ENCODE assay signal across 8 mouse cellular contexts in the genomic region with DNA sequence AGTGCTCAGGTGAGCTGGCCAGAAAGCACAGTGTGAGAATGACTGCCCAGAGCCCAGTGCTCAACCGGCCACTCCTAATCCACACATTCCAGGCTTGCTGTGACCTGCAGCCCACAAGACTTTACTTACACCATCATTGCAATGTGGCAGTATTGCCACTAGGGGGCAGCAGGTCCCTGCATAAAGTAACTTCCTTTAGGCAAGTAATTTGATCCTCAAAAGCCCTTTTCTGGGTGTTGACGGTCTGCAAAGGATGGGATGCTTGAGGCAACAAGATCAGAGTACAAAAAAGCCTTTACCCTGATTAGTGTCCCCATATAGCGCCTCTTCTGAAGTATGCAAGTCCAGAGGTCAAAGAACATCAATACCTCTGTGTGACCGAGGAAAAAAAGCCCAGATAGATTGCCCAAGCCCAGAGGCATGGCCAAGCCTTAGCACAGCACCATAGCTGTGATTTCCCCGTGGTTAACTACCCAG.
DNase-seq lines count a peak whose midpoint lies in the region; TF ChIP-seq lines count a peak whose summit lies in the region.

No protein-coding gene starts in this region.

- no peaks in the 10 kb centered on the region for H3K4me1 ChIP-seq in midbrain, embryonic 10.5 days

- peak; percentile 97 for TF ChIP-seq CTCF in left cerebral cortex, adult 2 months (IDR thresholded peaks at IDR 0.05)

- no peak overlapping the region for H3K4me3 ChIP-seq in left cerebral cortex, adult 2 months
- H3K4me3 ChIP-seq in midbrain, embryonic 10.5 days: no peak overlapping the region

- 0 out of 2 replicates have a peak, but pooled peaks cover 6% of the 10 kb centered on the region for H3K9me3 ChIP-seq in midbrain, embryonic 10.5 days (replicated peaks)

- no peaks in the 10 kb centered on the region for H3K27me3 ChIP-seq in midbrain, embryonic 10.5 days (ENCODE audit: low read depth, poor library complexity, severe bottlenecking)

- H3K27ac ChIP-seq in left cerebral cortex, adult 2 months: no peak overlapping the region
- no peak overlapping the region for H3K27ac ChIP-seq in midbrain, embryonic 10.5 days (replicated peaks)

- DNase-seq in WW6 (ENCODE audit: low read depth, low spot score): peak; percentile 65
- peak; percentile 89 to 90 for DNase-seq in cerebellum, postnatal 14 days
- DNase-seq in frontal cortex, postnatal 25 days (ENCODE audit: low spot score in 2 of 2): peak; percentile 67 to 79
- DNase-seq in hindlimb bud, embryonic 11.5 days (ENCODE audit: extremely low spot score, low read depth, low spot score): peak; percentile 92
- peak; percentile 71 to 81 for DNase-seq in left cerebral cortex, adult 2 months (ENCODE audit: extremely low spot score in 1 of 2, low spot score in 2 of 2)
- peak; percentile 86 for DNase-seq in midbrain, embryonic 10.5 days (ENCODE audit: low spot score)
- DNase-seq in right cerebral cortex, postnatal 36 days (ENCODE audit: low spot score in 2 of 2): peak; percentile 64 to 73
- DNase-seq in urinary bladder, postnatal 4 days (ENCODE audit: low spot score in 2 of 2): peak; percentile 78 to 86

- H3K36me3 ChIP-seq in midbrain, embryonic 10.5 days: no peaks in the 10 kb centered on the region

- 18% methylated on average over 5 of the region's 5 CpGs for WGBS in midbrain, embryonic 10.5 days

- intact Hi-C loops in left cerebral cortex, adult 2 months (cut with DNase I): loop anchor here (5.0 kb wide), 2 partner anchors 227 to 827 kb away; no protein-coding TSS in a partner anchor
